Comparison of ENCODE assay signal across 37 mouse cellular contexts in the genomic region with DNA sequence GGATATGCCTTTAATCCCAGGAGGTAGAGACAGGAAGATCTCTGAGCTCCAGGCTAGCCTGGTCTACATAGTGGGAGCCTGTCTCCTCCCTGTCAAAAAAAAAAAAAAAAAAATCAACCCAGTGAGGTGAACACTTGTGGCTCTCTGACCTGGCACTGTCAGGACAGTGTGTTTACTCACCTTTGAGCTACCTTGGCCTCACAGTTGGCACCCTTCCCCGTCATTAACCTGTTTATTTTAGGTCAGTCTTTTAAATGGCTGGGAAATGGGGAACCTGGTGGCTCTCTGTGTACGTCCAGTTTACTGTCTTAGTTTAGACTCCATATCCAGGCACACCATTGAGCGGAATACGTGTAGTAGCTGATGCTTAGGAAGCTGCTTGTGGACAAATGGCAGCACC. TPM values are rescaled to one million over a fixed set of nuclear protein-coding genes. Genes with fewer than 3 reads are reported as not detected.
"Had no signal": no experiment of that assay in that cellular context is flagged by ENCODE, and none has a peak within 500 bp of the region (broad histone marks: within the 10 kb centered on the region; RNA-seq: fewer than 3 reads in every experiment).

No protein-coding gene starts in this region.

- H3K9ac ChIP-seq: heart, embryonic 12.5 days; hindbrain, embryonic 12.5 days; hindbrain, embryonic 14.5 days; intestine, embryonic 15.5 days; limb, embryonic 13.5 days; limb, embryonic 15.5 days; liver, embryonic 14.5 days had no signal

- ATAC-seq: forebrain, embryonic 16.5 days; hindbrain, embryonic 16.5 days; inflammation-experienced regulatory T-cells, adult 6 months; intestine, embryonic 15.5 days; intestine, postnatal 0 days had no signal

- H3K27ac ChIP-seq: gastrocnemius, adult 2 months; heart, embryonic 10.5 days; hindbrain, embryonic 10.5 days; hindbrain, embryonic 12.5 days; hindbrain, embryonic 14.5 days; intestine, embryonic 15.5 days; layer of hippocampus, adult 2 months; limb, embryonic 13.5 days; limb, embryonic 15.5 days; liver, embryonic 14.5 days had no signal

- H3K9me3 ChIP-seq: heart, embryonic 10.5 days; heart, embryonic 12.5 days; hindbrain, embryonic 10.5 days; hindbrain, embryonic 12.5 days; intestine, embryonic 15.5 days; limb, embryonic 13.5 days; limb, embryonic 15.5 days had no signal

- DNase-seq: gastrocnemius, adult 2 months; gastrocnemius, postnatal 10 days; gastrocnemius, postnatal 25 days; heart, adult 18-20 months; heart, postnatal 10 days; heart, postnatal 4 days; kidney, postnatal 4 days; layer of hippocampus, adult 9-11 months; layer of hippocampus, postnatal 36 days; left cerebral cortex, postnatal 4 days; lung, adult 2 months had no signal

- H3K27me3 ChIP-seq: heart, embryonic 12.5 days; hindbrain, embryonic 12.5 days; intestine, embryonic 15.5 days; limb, embryonic 13.5 days; limb, embryonic 15.5 days had no signal

- H3K4me3 ChIP-seq: gastrocnemius, adult 2 months; heart, embryonic 10.5 days; heart, embryonic 12.5 days; hindbrain, embryonic 10.5 days; hindbrain, embryonic 12.5 days; intestine, embryonic 15.5 days; layer of hippocampus, adult 2 months; limb, embryonic 13.5 days; limb, embryonic 15.5 days had no signal

- H3K4me1 ChIP-seq: heart, embryonic 10.5 days; heart, embryonic 12.5 days; hindbrain, embryonic 12.5 days; intestine, embryonic 15.5 days; limb, embryonic 13.5 days; limb, embryonic 15.5 days had no signal

- H3K4me2 ChIP-seq: heart, embryonic 12.5 days; hindbrain, embryonic 12.5 days; hindbrain, embryonic 14.5 days; intestine, embryonic 15.5 days; limb, embryonic 13.5 days; limb, embryonic 15.5 days had no signal

RNA-seq across cellular contexts. Expression of a gene that starts 6.4 kb away (rescaled TPM):
- total RNA-seq: gastrocnemius, adult 2 months; gastrocnemius, postnatal 10 days; gastrocnemius, postnatal 25 days; gastrocnemius, postnatal 4 days; granulocyte monocyte progenitor cell, adult 5-6 weeks; heart, adult 18-20 months; heart, adult 8-10 months; heart, postnatal 10 days; heart, postnatal 25 days; heart, postnatal 4 days; layer of hippocampus, adult 2 months; layer of hippocampus, postnatal 14 days; layer of hippocampus, postnatal 36 days; left cerebral cortex, adult 18-20 months; left cerebral cortex, adult 8-10 months; left cerebral cortex, postnatal 10 days; left cerebral cortex, postnatal 25 days; left cerebral cortex, postnatal 4 days had no signal
- polyA plus RNA-seq: frontal cortex, adult 2 months; lung, adult 2 months had no signal

RNA-seq across cellular contexts. Expression of a gene that starts 20.3 kb away (rescaled TPM):
- total RNA-seq: heart, adult 18-20 months; heart, adult 8-10 months; heart, postnatal 10 days; heart, postnatal 25 days; layer of hippocampus, adult 2 months; layer of hippocampus, postnatal 36 days; left cerebral cortex, adult 18-20 months; left cerebral cortex, adult 8-10 months; left cerebral cortex, postnatal 25 days had no signal
- polyA plus RNA-seq: heart, embryonic 10.5 days; heart, embryonic 14.5 days; hindbrain, embryonic 10.5 days; hindbrain, embryonic 12.5 days; intestine, embryonic 15.5 days; intestine, postnatal 0 days; limb, embryonic 11.5 days had no signal
